Mouse (Mus musculus) adrenal gland, adult (tissue): ENCODE measurements around the gene Esp1.
A peak's percentile ranks its signal among the peaks of the same experiment; 100 is the strongest.

ENCODE experiments used
- DNase-seq, 2 experiments: peaks; one replicate each; pipeline ENCODE4 v3.0.0; 2022 to 2023; ENCODE audit warnings: low spot score in 1 of 2; ENCODE audit not compliant: inconsistent age in 2 of 2

The Esp1 gene

DNA sequence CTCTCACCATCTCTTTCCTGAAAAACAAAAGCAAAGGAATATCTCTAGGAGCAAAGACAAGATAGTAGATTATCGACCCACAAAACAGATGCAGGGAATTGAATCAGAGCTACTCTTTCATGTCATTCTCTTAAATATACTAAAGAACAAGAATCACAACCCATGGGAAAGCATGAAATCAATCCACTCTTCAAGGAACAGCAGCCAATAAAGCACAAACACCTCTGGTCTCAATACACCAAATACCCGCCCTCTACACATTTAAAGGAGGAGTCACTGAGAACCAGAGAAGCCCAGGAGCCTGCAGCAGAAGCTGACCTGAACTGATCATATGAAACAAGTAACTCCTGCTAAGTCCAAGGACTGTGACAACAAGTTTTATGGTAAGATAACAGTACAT, at the start of gene Esp1:
TSS of gene Esp1 (plus strand) at position 301 of the 400 bp plus-strand sequence.
- DNase-seq: no peak

DNA sequence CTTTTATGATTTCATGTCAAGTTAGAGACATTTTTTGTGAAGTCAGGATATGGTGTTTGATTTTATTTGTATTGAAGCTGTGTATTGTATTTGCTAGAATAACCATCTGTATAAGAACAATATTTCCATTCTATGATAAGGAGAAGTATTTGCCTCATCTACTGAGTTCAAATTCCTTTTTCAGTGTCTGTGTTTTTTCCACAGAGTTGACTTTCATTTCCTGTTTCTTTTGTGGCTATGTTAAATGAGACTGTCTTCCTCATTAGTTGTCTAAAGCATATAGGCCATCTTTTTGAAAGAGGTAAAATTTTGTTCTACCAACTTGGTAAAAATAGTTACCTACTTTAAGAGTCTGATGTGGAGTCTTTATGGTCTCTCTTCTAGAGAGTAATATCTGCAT, 10.6 kb upstream of the Esp1 start:
- DNase-seq: no peak

GRCm38 (mm10) chr17:40717055-40717454, 9.9 kb upstream of the Esp1 start:
- DNase-seq: peak in 1 of 2 experiments; percentile 41

DNA sequence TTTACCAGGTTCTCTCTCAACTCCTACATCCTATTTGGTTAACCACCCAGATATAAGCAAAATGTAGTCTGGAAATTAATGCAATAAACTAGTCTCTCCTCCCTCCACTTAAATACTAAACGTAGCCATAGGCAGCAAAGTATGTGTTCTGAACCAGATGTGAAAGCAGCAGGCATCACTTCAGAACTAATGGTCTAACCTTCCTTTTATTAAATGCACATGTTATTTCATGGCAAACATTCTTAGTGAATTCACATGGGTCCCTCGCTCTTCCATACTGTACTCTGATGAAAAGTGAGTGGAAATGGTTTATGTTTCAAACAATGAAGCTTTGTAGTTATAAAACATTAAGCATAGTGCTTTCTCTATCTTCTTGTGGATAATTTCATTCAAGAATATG, 4.4 kb downstream of the Esp1 start:
- no peak for DNase-seq

DNA sequence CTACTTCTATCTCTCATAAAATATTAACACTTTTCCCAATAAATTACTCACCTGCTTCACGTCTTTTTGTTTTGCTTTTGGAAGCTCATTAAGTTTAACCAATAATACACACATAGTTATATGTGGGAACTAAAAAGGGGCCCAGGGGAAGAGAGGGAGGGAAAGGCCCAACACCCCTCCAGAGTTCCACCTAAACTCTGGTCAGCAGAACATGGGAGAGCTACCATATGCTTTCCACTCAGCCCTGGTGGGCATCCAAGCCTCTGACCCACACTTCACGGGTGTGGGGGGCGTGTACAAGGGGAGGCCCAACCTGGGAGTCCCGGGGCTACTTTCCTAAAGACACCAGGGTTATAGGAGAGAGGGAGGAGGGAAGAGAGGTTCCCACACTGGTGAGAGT, 4.8 kb downstream of the Esp1 start:
- no peak for DNase-seq

DNA sequence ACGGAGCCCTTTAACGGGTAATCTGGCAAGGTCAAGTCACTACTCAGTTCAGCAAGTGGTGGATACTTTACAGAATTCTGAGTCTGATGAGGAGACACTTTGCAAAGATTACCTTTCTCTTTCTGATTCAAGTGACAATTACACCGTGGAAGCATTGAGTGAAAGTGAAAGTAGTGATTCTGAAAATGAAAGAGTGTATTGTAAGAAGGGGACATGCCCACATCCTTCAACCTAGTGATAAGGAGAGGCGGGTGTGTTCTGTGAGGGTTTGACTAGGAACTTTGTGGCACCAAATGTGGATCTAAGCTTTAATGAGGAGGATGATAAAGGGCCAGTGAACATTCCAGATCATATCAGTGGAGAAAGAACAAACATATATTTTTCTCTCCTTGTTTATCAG, 36.7 kb downstream of the Esp1 start:
- no peak for DNase-seq

DNA sequence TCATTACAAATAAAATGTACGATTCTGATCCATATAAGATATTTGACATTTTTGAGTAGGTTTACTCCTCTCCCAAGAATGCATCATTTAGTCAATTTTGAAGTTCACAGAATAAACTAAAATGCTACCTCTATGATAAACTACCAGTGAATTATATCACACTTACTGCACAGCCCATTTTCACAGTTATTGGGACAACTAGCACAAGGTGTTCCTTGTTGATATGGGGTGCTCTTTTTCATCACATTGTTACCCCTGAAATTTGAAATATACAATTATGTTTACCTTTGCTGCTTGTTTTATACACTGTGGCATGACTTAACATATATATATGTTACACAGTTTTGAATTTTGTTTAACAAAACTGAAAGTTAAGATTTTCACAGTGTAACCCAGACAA, 40.2 kb downstream of the Esp1 start:
- no peak for DNase-seq
